Mouse (Mus musculus) kidney, adult 8-10 months (tissue): ENCODE measurements at regions not wholly inside any gene's neighbourhood (a gene's known extent, or its start where the extent isn't known, plus 50 kb on each side); places are given as distances from the start of the nearest gene placed in this dataset.
A peak's percentile ranks its signal among the peaks of the same experiment; 100 is the strongest.

Experiments used
- DNase-seq, 2 experiments: peaks; one replicate each; pipeline ENCODE4 v3.0.0; 2022

- DNase-seq = no peak
Measured at GRCm38 (mm10) chr2:27812946-27813345, 73.3 kb upstream of the Col5a1 start.

- DNase-seq = no peak
Measured at GRCm38 (mm10) chr2:27813370-27813769, 72.9 kb upstream of the Col5a1 start.

- DNase-seq = peak; percentile 28 to 45
Measured at GRCm38 (mm10) chr2:27818656-27819055, 67.6 kb upstream of the Col5a1 start.

- DNase-seq = no peak
Measured at GRCm38 (mm10) chr2:27826826-27827225, 59.4 kb upstream of the Col5a1 start.

GRCm38 (mm10) chr2:27827582-27827981 lies 58.6 kb upstream of the Col5a1 start:
- no peak for DNase-seq

GRCm38 (mm10) chr2:27828237-27828636 lies 58.0 kb upstream of the Col5a1 start:
- no peak for DNase-seq

GRCm38 (mm10) chr2:27829551-27829950 lies 56.7 kb upstream of the Col5a1 start:
- no peak for DNase-seq

- DNase-seq = no peak
Measured at GRCm38 (mm10) chr2:27834971-27835370, 51.3 kb upstream of the Col5a1 start.

- no peak for DNase-seq
Measured at GRCm38 (mm10) chr2:27835758-27836460, 50.3 kb upstream of the Col5a1 start.
